Mouse (Mus musculus) liver, embryonic 14.5 days (tissue): Measurements from ENCODE around the gene Pdia5. TPM values are rescaled to one million over a fixed set of nuclear protein-coding genes. Genes with fewer than 3 reads are reported as not detected.

Experiments used
- ATAC-seq: fragments of 200-750 bp; cut with Nextera tagmentation; 2 replicates; pipeline ENCODE4 v1.8.0; 2017; ENCODE audit warnings: moderate number of reproducible peaks, mild to moderate bottlenecking, moderate library complexity; ENCODE audit not compliant: insufficient read depth
- DNase-seq, 3 experiments: peaks; one replicate each; pipeline ENCODE4 v3.0.0-alpha.2; 2012 to 2013; ENCODE audit warnings: low read depth in 3 of 3, low spot score in 3 of 3
- H3K27ac ChIP-seq: fragments of 300-500 bp; sonication (generic); 2 replicates; pipeline ENCODE4 v1.5.1; 2014; ENCODE audit warnings: moderate library complexity, mild to moderate bottlenecking, control low read depth, inconsistent platforms
- H3K27me3 ChIP-seq: fragments of 300-500 bp; sonication (generic); 2 replicates; pipeline ENCODE4 v1.6.1; 2014; ENCODE audit warnings: mild to moderate bottlenecking, low read length, moderate library complexity; ENCODE audit not compliant: control insufficient read depth, insufficient read depth
- H3K36me3 ChIP-seq: fragments of 300-500 bp; sonication (generic); replicated peaks from 2 replicates; pipeline ENCODE4 v1.6.1; 2014; ENCODE audit warnings: low read depth; ENCODE audit not compliant: control insufficient read depth, insufficient read depth
- H3K4me1 ChIP-seq, 2 experiments: fragments of 200-500 bp in 1 of 2; fragments of 300-500 bp in 1 of 2; sonication (generic) in 1 of 2; replicated peaks; 2 replicates each; pipeline ENCODE4 v1.6.1; 2012 to 2014; ENCODE audit warnings: antibody characterized with exemption in 1 of 2, inconsistent platforms in 1 of 2, low read length in 1 of 2; ENCODE audit not compliant: control insufficient read depth in 2 of 2, insufficient read depth in 2 of 2
- H3K4me2 ChIP-seq: fragments of 300-500 bp; sonication (generic); 2 replicates; pipeline ENCODE4 v1.6.1; 2014; ENCODE audit warnings: low read depth, mild to moderate bottlenecking, control low read depth, moderate library complexity
- H3K4me3 ChIP-seq, 2 experiments: fragments of 200-500 bp in 1 of 2; fragments of 300-500 bp in 1 of 2; sonication (generic) in 1 of 2; 2 replicates each; pipeline ENCODE4 v1.5.1; 2012 to 2014; ENCODE audit warnings: low read depth in 2 of 2, low read length in 2 of 2, mild to moderate bottlenecking in 2 of 2, control low read depth in 1 of 2, inconsistent platforms in 1 of 2, moderate library complexity in 1 of 2; ENCODE audit not compliant: insufficient read depth in 1 of 2
- H3K9ac ChIP-seq: fragments of 300-500 bp; sonication (generic); replicated peaks from 2 replicates; pipeline ENCODE4 v1.6.1; 2014; ENCODE audit warnings: mild to moderate bottlenecking, control low read depth, moderate library complexity
- H3K9me3 ChIP-seq: fragments of 300-500 bp; sonication (generic); 2 replicates; pipeline ENCODE4 v1.6.1; 2016; ENCODE audit warnings: low read length, mixed read lengths; ENCODE audit not compliant: control insufficient read depth
- CTCF ChIP-seq: IDR thresholded peaks from 2 replicates; pipeline ENCODE4 v1.5.1; 2016; ENCODE audit warnings: antibody characterized with exemption, low read depth, control low read depth
- EP300 ChIP-seq: IDR thresholded peaks from 2 replicates; pipeline ENCODE4 v1.6.1; 2016; ENCODE audit warnings: antibody characterized with exemption, low read depth
- WGBS: fragments of 180-500 bp; shearing (Covaris S2); extraction: QIAGEN DNeasy Blood & Tissue Kit; methylation state at CpG from one replicate; pipeline ENCODE4 v1.1.7; 2014; ENCODE audit not compliant: insufficient replicate concordance; 5-methylcytosine and 5-hydroxymethylcytosine counted together
- polyA plus RNA-seq, 2 experiments: library from polyadenylated mRNA; depleted of rRNA in 1 of 2; stranded (reverse) in 1 of 2; unstranded in 1 of 2; fragments of >200 nt; fragmentation: Nextera tagmentation in 1 of 2; extraction: Ambion mirVana in 1 of 2; gene quantifications; 2 replicates each; pipeline versions ENCODE4 v1.2.1 to v1.2.3; 2012 to 2014

Pdia5 gene
- polyA plus RNA-seq, 2 experiments, result 25.8 to 32.9 TPM

- no peak overlapping the region for H3K4me2 ChIP-seq
- TF ChIP-seq EP300 (no peak), CTCF (peak; percentile 18; the same call in 1 of the 2 replicates)
- no peak overlapping the region for H3K9ac ChIP-seq
- DNase-seq, result no peak
- H3K27me3 ChIP-seq, result no peaks in the 10 kb centered on the region
- WGBS, result 54% methylated on average over 3 of the region's 3 CpGs
- no peak overlapping the region for H3K27ac ChIP-seq
- ATAC-seq, result no peak
- no peaks in the 10 kb centered on the region for H3K9me3 ChIP-seq
- H3K4me3 ChIP-seq, result no peak overlapping the region
- H3K4me1 ChIP-seq, result no peaks in the 10 kb centered on the region
- no peaks in the 10 kb centered on the region for H3K36me3 ChIP-seq
These were observed 111.3 kb downstream of the Pdia5 start for GRCm38 (mm10) chr16:35379344-35379743.

GRCm38 (mm10) chr16:35364063-35364428 is 126.6 kb downstream of the Pdia5 start:
- H3K9me3 ChIP-seq, result no peaks in the 10 kb centered on the region
- peak overlapping the region; percentile 62 to 75 for H3K4me3 ChIP-seq
- TF ChIP-seq EP300, result no peak; the same call in 1 of the 2 replicates
- no peak for TF ChIP-seq CTCF
- H3K4me2 ChIP-seq, result peak overlapping the region; percentile 84
- H3K36me3 ChIP-seq, result no peaks in the 10 kb centered on the region
- peaks cover 4 to 8% of the 10 kb centered on the region in 2 experiments; a peak in 3 of 4 replicates for H3K4me1 ChIP-seq
- H3K27ac ChIP-seq, result no peak overlapping the region
- DNase-seq (no peak), ATAC-seq (no peak)
- WGBS, result 0% methylated on average over 7 of the region's 7 CpGs
- H3K9ac ChIP-seq, result no peak overlapping the region; the same call in 1 of the 2 replicates
- H3K27me3 ChIP-seq, result no peaks in the 10 kb centered on the region

GRCm38 (mm10) chr16:35363150-35364062 is 127.3 kb downstream of the Pdia5 start, which contains the start of gene Sec22a:
TSS of gene Sec22a (minus strand) at chr16:35363918.
- H3K27ac ChIP-seq, result no peak within 1 kb of the TSS
- peak within 1 kb of the TSS; percentile 79 for H3K9ac ChIP-seq
- H3K27me3 ChIP-seq, result no peaks in the 10 kb centered on the region
- H3K4me3 ChIP-seq, result peak within 1 kb of the TSS; percentile 75 to 89
- DNase-seq, result peak; percentile 84 to 89 (median 87)
- no peaks in the 10 kb centered on the region for H3K9me3 ChIP-seq
- peak; percentile 99 for ATAC-seq
- peak within 1 kb of the TSS; percentile 84 for H3K4me2 ChIP-seq
- H3K36me3 ChIP-seq, result no peaks in the 10 kb centered on the region
- under 1% methylated on average over 67 of the region's 67 CpGs for WGBS
- peaks cover 4 to 8% of the 10 kb centered on the region in 2 experiments; a peak in 3 of 4 replicates for H3K4me1 ChIP-seq
- TF ChIP-seq EP300 (no peak), CTCF (no peak)

GRCm38 (mm10) chr16:35362221-35362620 is 128.5 kb downstream of the Pdia5 start:
- H3K27me3 ChIP-seq, result no peaks in the 10 kb centered on the region
- no peak overlapping the region for H3K9ac ChIP-seq
- DNase-seq (no peak), ATAC-seq (no peak)
- no peak for TF ChIP-seq CTCF
- no peak for TF ChIP-seq EP300
- H3K4me3 ChIP-seq, result no peak overlapping the region
- WGBS, result 74% methylated on average over 2 of the region's 2 CpGs
- H3K36me3 ChIP-seq, result no peaks in the 10 kb centered on the region
- H3K27ac ChIP-seq, result no peak overlapping the region
- H3K9me3 ChIP-seq, result no peaks in the 10 kb centered on the region
- H3K4me2 ChIP-seq, result no peak overlapping the region; the same call in 1 of the 2 replicates
- H3K4me1 ChIP-seq, result peaks cover 4 to 8% of the 10 kb centered on the region in 2 experiments; a peak in 3 of 4 replicates

GRCm38 (mm10) chr16:35360593-35360992 is 130.1 kb downstream of the Pdia5 start:
- Histone ChIP-seq H3K9ac (no peak overlapping the region), H3K27ac (no peak overlapping the region), H3K4me1 (peaks cover 4 to 8% of the 10 kb centered on the region in 2 experiments; a peak in 3 of 4 replicates), H3K4me2 (no peak overlapping the region), H3K4me3 (no peak overlapping the region), H3K27me3 (no peaks in the 10 kb centered on the region), H3K36me3 (no peaks in the 10 kb centered on the region), H3K9me3 (no peaks in the 10 kb centered on the region)
- ATAC-seq, result no peak
- no peak for TF ChIP-seq EP300
- TF ChIP-seq CTCF, result peak; percentile 93
- DNase-seq, result peak; percentile 38 to 52 (median 49)
- WGBS, result 23% methylated on average over 6 of the region's 6 CpGs
